Mouse (Mus musculus): Measurements from ENCODE around the gene Styx. TPM values are rescaled to one million over a fixed set of nuclear protein-coding genes. Genes with fewer than 3 reads are reported as not detected.

Gene Styx
- 10 to 100 TPM; 47.3 to 62.4 TPM for total RNA-seq (2021)
- long read RNA-seq, experiment 1, full-length matches to known transcripts = 15 of 20 reads
- long read RNA-seq, experiment 1, partial matches to known transcripts = 0 of 20 reads
- long read RNA-seq, experiment 1, other reads (novel, unspliced or antisense) = 5 of 20 reads
- long read RNA-seq, experiment 2, full-length matches to known transcripts = 13 of 16 reads
- long read RNA-seq, experiment 2, partial matches to known transcripts = 0 of 16 reads
- long read RNA-seq, experiment 2, other reads (novel, unspliced or antisense) = 3 of 16 reads

- DNase-seq = peak; percentile 98
These were observed at the start of gene Styx for GRCm38 (mm10) chr14:45350931-45351859. Gene Styx, plus strand, starts transcription at chr14:45351093.

- no peak for DNase-seq
These were observed 47.0 kb upstream of the Styx start for GRCm38 (mm10) chr14:45303939-45304338.

GRCm38 (mm10) chr14:45304389-45304788, 46.5 kb upstream of the Styx start:
- DNase-seq = no peak

GRCm38 (mm10) chr14:45305852-45306251, 45.0 kb upstream of the Styx start:
- no peak for DNase-seq

- DNase-seq = no peak
These were observed 43.1 kb upstream of the Styx start for GRCm38 (mm10) chr14:45307630-45308328.

- no peak for DNase-seq
These were observed 41.2 kb upstream of the Styx start for GRCm38 (mm10) chr14:45309646-45310045.

GRCm38 (mm10) chr14:45310101-45310500, 40.8 kb upstream of the Styx start:
- no peak for DNase-seq

GRCm38 (mm10) chr14:45316927-45317326, 34.0 kb upstream of the Styx start:
- DNase-seq = no peak

- no peak for DNase-seq
These were observed 32.9 kb upstream of the Styx start for GRCm38 (mm10) chr14:45317921-45318411.

GRCm38 (mm10) chr14:45318426-45319236, 32.3 kb upstream of the Styx start, which contains the start of gene Ero1l:
Gene Ero1l, minus strand, starts transcription at chr14:45318771.
- peak; percentile 82 for DNase-seq

- DNase-seq = no peak
These were observed 31.7 kb upstream of the Styx start for GRCm38 (mm10) chr14:45319237-45319610.

- DNase-seq = no peak
These were observed 30.8 kb upstream of the Styx start for GRCm38 (mm10) chr14:45320111-45320510.

- DNase-seq = no peak
These were observed 29.8 kb upstream of the Styx start for GRCm38 (mm10) chr14:45321067-45321466.

GRCm38 (mm10) chr14:45321622-45322021, 29.3 kb upstream of the Styx start:
- DNase-seq = no peak

- DNase-seq = no peak
These were observed 28.4 kb upstream of the Styx start for GRCm38 (mm10) chr14:45322450-45322849.

- DNase-seq = no peak
These were observed 27.6 kb upstream of the Styx start for GRCm38 (mm10) chr14:45323320-45323719.

- no peak for DNase-seq
These were observed 25.4 kb upstream of the Styx start for GRCm38 (mm10) chr14:45325471-45325870.

GRCm38 (mm10) chr14:45328072-45328713, 22.7 kb upstream of the Styx start:
- DNase-seq = no peak

GRCm38 (mm10) chr14:45329018-45329588, 21.8 kb upstream of the Styx start:
- no peak for DNase-seq

GRCm38 (mm10) chr14:45329589-45330181, 21.2 kb upstream of the Styx start, which contains the start of gene Psmc6:
Gene Psmc6, plus strand, starts transcription at chr14:45329788.
- DNase-seq = peak; percentile 97
